Mouse (Mus musculus) forebrain, embryonic 10.5 days (tissue): ENCODE results near the gene 4930518I15Rik. TPM values are rescaled to one million over a fixed set of nuclear protein-coding genes. Genes with fewer than 3 reads are reported as not detected.
"Not testable (repeated sequence)": the region's sequence is repeated elsewhere in the genome, so short reads cannot be mapped to it uniquely, and the experiment has no call there.

Source experiments
- DNase-seq: peaks from one replicate; pipeline ENCODE4 v3.0.0-alpha.2; 2017; ENCODE audit warnings: low spot score; ENCODE audit errors: extremely low spot score
- H3K27ac ChIP-seq: fragments of 300-500 bp; sonication (generic); 2 replicates; pipeline ENCODE4 v1.5.1; 2016; ENCODE audit warnings: mild to moderate bottlenecking
- H3K27me3 ChIP-seq: fragments of 300-500 bp; sonication (generic); 2 replicates; pipeline ENCODE4 v1.6.1; 2016; ENCODE audit warnings: mild to moderate bottlenecking; ENCODE audit not compliant: poor library complexity, severe bottlenecking
- H3K36me3 ChIP-seq: fragments of 300-500 bp; sonication (generic); replicated peaks from 2 replicates; pipeline ENCODE4 v1.6.1; 2016; ENCODE audit warnings: mild to moderate bottlenecking, moderate library complexity
- H3K4me1 ChIP-seq: fragments of 300-500 bp; sonication (generic); 2 replicates; pipeline ENCODE4 v1.6.1; 2016
- H3K4me3 ChIP-seq: fragments of 300-500 bp; sonication (generic); 2 replicates; pipeline ENCODE4 v1.5.1; 2016; ENCODE audit warnings: mild to moderate bottlenecking, moderate library complexity
- H3K9me3 ChIP-seq: fragments of 300-500 bp; sonication (generic); 2 replicates; pipeline ENCODE4 v1.6.1; 2016; ENCODE audit warnings: mild to moderate bottlenecking, moderate library complexity
- WGBS: fragments of 180-500 bp; shearing (Covaris S2); methylation state at CpG from one replicate; pipeline ENCODE4 v1.1.7; 2016; 5-methylcytosine and 5-hydroxymethylcytosine counted together
- polyA plus RNA-seq: library from polyadenylated mRNA; unstranded; fragments of >200 nt; fragmentation: Nextera tagmentation; extraction: Ambion mirVana; gene quantifications from 2 replicates; pipeline ENCODE4 v1.2.1, GENCODE M21; 2016

4930518I15Rik gene
- polyA plus RNA-seq, 1 experiment from 2014 or later = 7.7 TPM

- WGBS = 48% methylated on average over 3 of the region's 3 CpGs
- no peak for DNase-seq
- no peaks in the 10 kb centered on the region for H3K9me3 ChIP-seq
- peaks cover 10% of the 10 kb centered on the region for H3K4me1 ChIP-seq
- no peak overlapping the region for H3K27ac ChIP-seq
- no peaks in the 10 kb centered on the region for H3K27me3 ChIP-seq
- H3K4me3 ChIP-seq = no peak overlapping the region
- H3K36me3 ChIP-seq = no peaks in the 10 kb centered on the region
Observed at GRCm38 (mm10) chr2:156892240-156892639, 34.5 kb upstream of the 4930518I15Rik start.

GRCm38 (mm10) chr2:156888490-156888889 is 30.7 kb upstream of the 4930518I15Rik start:
- H3K27ac ChIP-seq = no peak overlapping the region
- no peaks in the 10 kb centered on the region for H3K27me3 ChIP-seq
- 73% methylated on average over 3 of the region's 3 CpGs for WGBS
- H3K4me1 ChIP-seq = peaks cover 10% of the 10 kb centered on the region
- DNase-seq = no peak
- H3K4me3 ChIP-seq = no peak overlapping the region
- no peaks in the 10 kb centered on the region for H3K9me3 ChIP-seq
- H3K36me3 ChIP-seq = no peaks in the 10 kb centered on the region

GRCm38 (mm10) chr2:156887017-156887416 is 29.3 kb upstream of the 4930518I15Rik start, which contains the start of gene Sla2:
TSS of gene Sla2 (minus strand) at chr2:156887192.
- H3K4me3 ChIP-seq = no peak within 1 kb of the TSS
- H3K4me1 ChIP-seq = peaks cover 1% of the 10 kb centered on the region; the same call in 1 of the 2 replicates
- no peaks in the 10 kb centered on the region for H3K27me3 ChIP-seq
- 68% methylated on average over 6 of the region's 6 CpGs for WGBS
- H3K36me3 ChIP-seq = no peaks in the 10 kb centered on the region
- no peak within 1 kb of the TSS for H3K27ac ChIP-seq
- H3K9me3 ChIP-seq = no peaks in the 10 kb centered on the region
- DNase-seq = no peak

GRCm38 (mm10) chr2:156886084-156886631 is 28.4 kb upstream of the 4930518I15Rik start:
- Histone ChIP-seq H3K27ac (no peak overlapping the region), H3K9me3 (no peaks in the 10 kb centered on the region), H3K4me1 (no peaks in the 10 kb centered on the region), H3K4me3 (no peak overlapping the region), H3K36me3 (no peaks in the 10 kb centered on the region), H3K27me3 (no peaks in the 10 kb centered on the region)
- no peak for DNase-seq
- 87% methylated on average over 10 of the region's 10 CpGs for WGBS

GRCm38 (mm10) chr2:156885666-156886065 is 27.9 kb upstream of the 4930518I15Rik start:
- H3K9me3 ChIP-seq, H3K4me3 ChIP-seq, H3K27ac ChIP-seq, H3K4me1 ChIP-seq, H3K36me3 ChIP-seq, DNase-seq, H3K27me3 ChIP-seq: not testable (repeated sequence)
- 72% methylated on average over 2 of the region's 2 CpGs for WGBS

- H3K27me3 ChIP-seq = no peaks in the 10 kb centered on the region
- no peak overlapping the region for H3K4me3 ChIP-seq
- no peaks in the 10 kb centered on the region for H3K36me3 ChIP-seq
- 91% methylated on average over 10 of the region's 10 CpGs for WGBS
- DNase-seq = no peak
- no peak overlapping the region for H3K27ac ChIP-seq
- H3K9me3 ChIP-seq = no peaks in the 10 kb centered on the region
- no peaks in the 10 kb centered on the region for H3K4me1 ChIP-seq
Observed at GRCm38 (mm10) chr2:156884396-156885211, 26.9 kb upstream of the 4930518I15Rik start.

GRCm38 (mm10) chr2:156882431-156883001 is 24.8 kb upstream of the 4930518I15Rik start:
- Histone ChIP-seq H3K36me3 (no peaks in the 10 kb centered on the region), H3K9me3 (no peaks in the 10 kb centered on the region), H3K27me3 (no peaks in the 10 kb centered on the region), H3K4me3 (no peak overlapping the region), H3K4me1 (no peaks in the 10 kb centered on the region), H3K27ac (no peak overlapping the region)
- 43% methylated on average over 10 of the region's 10 CpGs for WGBS
- no peak for DNase-seq

- DNase-seq = no peak
- no peaks in the 10 kb centered on the region for H3K9me3 ChIP-seq
- no peaks in the 10 kb centered on the region for H3K4me1 ChIP-seq
- no peak overlapping the region for H3K4me3 ChIP-seq
- peaks cover 11% of the 10 kb centered on the region for H3K36me3 ChIP-seq
- WGBS = 82% methylated on average over 3 of the region's 3 CpGs
- H3K27ac ChIP-seq = no peak overlapping the region
- no peaks in the 10 kb centered on the region for H3K27me3 ChIP-seq
Observed at GRCm38 (mm10) chr2:156879541-156879940, 21.8 kb upstream of the 4930518I15Rik start.

GRCm38 (mm10) chr2:156877726-156878125 is 20.0 kb upstream of the 4930518I15Rik start:
- no peak for DNase-seq
- Histone ChIP-seq H3K9me3 (no peaks in the 10 kb centered on the region), H3K27ac (no peak overlapping the region), H3K36me3 (peaks cover 29% of the 10 kb centered on the region), H3K4me3 (no peak overlapping the region), H3K27me3 (no peaks in the 10 kb centered on the region), H3K4me1 (no peaks in the 10 kb centered on the region)
- WGBS = 79% methylated on average over 9 of the region's 9 CpGs

GRCm38 (mm10) chr2:156874760-156875510 is 17.2 kb upstream of the 4930518I15Rik start:
- 93% methylated on average over 4 of the region's 4 CpGs for whole genome bisulfite sequencing
- peaks cover 57% of the 10 kb centered on the region for H3K36me3 ChIP-seq
- H3K4me3 ChIP-seq = no peak overlapping the region
- H3K27me3 ChIP-seq = no peaks in the 10 kb centered on the region
- H3K9me3 ChIP-seq = no peaks in the 10 kb centered on the region
- DNase-seq = no peak
- no peaks in the 10 kb centered on the region for H3K4me1 ChIP-seq
- H3K27ac ChIP-seq = no peak overlapping the region

- no peak overlapping the region for H3K27ac ChIP-seq
- no peaks in the 10 kb centered on the region for H3K9me3 ChIP-seq
- no peaks in the 10 kb centered on the region for H3K4me1 ChIP-seq
- DNase-seq = no peak
- no peak overlapping the region for H3K4me3 ChIP-seq
- 90% methylated on average over 8 of the region's 8 CpGs for WGBS
- H3K36me3 ChIP-seq = peaks cover 64% of the 10 kb centered on the region
- H3K27me3 ChIP-seq = no peaks in the 10 kb centered on the region
Observed at GRCm38 (mm10) chr2:156874047-156874759, 16.5 kb upstream of the 4930518I15Rik start.

- DNase-seq = peak; percentile 64
- H3K27me3 ChIP-seq = no peaks in the 10 kb centered on the region
- H3K9me3 ChIP-seq = no peaks in the 10 kb centered on the region
- WGBS = 42% methylated on average over 5 of the region's 5 CpGs
- H3K4me1 ChIP-seq = no peaks in the 10 kb centered on the region
- no peak overlapping the region for H3K27ac ChIP-seq
- no peak overlapping the region for H3K4me3 ChIP-seq
- H3K36me3 ChIP-seq = peaks cover 70% of the 10 kb centered on the region
Observed at GRCm38 (mm10) chr2:156873629-156874028, 15.9 kb upstream of the 4930518I15Rik start.
